Mouse (Mus musculus) heart, adult 18-20 months (tissue): ENCODE data around the gene Gm648. TPM values are rescaled to one million over a fixed set of nuclear protein-coding genes. Genes with fewer than 3 reads are reported as not detected.
"Not testable (repeated sequence)": the region's sequence is repeated elsewhere in the genome, so short reads cannot be mapped to it uniquely, and the experiment has no call there.

Source experiments
- DNase-seq, 2 experiments: peaks; one replicate each; pipeline ENCODE4 v3.0.0; 2021 to 2022; ENCODE audit warnings: mixed read lengths in 1 of 2
- long read RNA-seq, 2 experiments: library from polyadenylated mRNA; stranded (forward); transcript quantifications; one replicate each; pipeline ENCODE4 v2.0.0; 2021
- microRNA-seq, 2 experiments: library from miRNA; unstranded; fragments of <30 nt; microRNA quantifications; one replicate each; pipeline ENCODE4 v1.2.0; 2022
- total RNA-seq, 2 experiments: library from RNA; stranded (reverse); gene quantifications; 2 replicates each; pipeline ENCODE4 v1.2.3; 2021

Gene Gm648
- not detected for total RNA-seq
- long read RNA-seq, experiment 1, result 0 reads
- long read RNA-seq, experiment 2, result 0 reads

DNA sequence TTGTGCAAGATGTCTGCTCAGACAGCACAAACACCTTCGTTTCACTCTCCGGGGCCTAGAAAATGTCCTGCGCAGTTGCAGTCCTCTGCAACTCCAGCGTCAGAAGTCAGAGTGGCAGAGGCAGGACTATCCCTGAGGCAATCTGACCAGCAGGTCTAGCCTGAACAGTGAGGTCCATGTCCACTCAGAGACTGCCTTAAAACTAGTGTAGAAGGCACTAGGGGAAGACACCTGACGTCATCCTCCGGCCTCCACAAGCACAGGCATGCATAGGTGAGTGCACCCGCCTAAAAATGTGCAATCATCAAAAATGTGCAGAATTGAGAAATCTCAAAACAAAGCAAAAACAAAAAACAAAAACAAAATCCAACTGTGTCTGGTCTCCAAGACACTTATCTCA is at the start of gene Gm648:
TSS of gene Gm648 (minus strand) at position 101 of the 400 bp plus-strand sequence.
- no peak for DNase-seq

DNA sequence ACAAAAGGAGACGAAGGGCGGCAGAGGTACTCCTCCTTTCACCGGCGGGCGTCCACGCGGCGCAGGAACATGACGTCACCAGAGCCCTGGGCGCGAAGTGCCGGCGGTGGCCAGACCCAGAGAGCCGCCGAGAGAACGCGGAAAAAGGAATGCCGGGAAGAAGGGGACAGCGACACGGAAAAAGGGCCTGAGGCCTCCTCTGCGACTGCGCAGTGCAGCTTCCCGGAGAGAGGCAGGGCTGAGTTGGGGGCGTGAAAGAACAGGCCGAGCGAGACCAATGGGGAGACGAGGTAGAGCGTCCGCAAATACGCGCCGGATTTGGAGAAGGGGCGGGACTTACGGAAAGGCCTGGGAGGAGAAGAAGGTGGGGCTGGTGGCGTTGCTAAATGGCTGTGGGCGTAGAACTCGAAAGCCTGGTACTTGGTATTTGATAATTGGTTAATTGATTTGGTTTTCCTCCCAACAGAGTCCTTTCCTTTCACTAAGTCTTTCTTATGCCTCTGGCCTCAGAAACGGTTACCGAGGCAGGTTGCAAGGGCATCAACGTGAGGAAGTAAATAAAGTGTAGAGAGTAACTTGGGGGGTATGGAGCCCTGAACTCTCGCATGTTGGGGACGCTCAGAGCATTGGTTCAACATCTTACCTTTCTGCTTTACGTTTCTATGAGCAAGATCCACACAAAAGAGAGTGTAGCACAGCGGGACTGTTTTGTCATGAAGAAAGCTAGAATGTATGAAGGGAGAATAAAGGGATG is 48.7 kb upstream of the Gm648 start, which contains the start of gene Mmgt1:
TSS of gene Mmgt1 (minus strand) at position 183 of the 754 bp plus-strand sequence.
- peak; percentile 90 to 97 for DNase-seq

DNA sequence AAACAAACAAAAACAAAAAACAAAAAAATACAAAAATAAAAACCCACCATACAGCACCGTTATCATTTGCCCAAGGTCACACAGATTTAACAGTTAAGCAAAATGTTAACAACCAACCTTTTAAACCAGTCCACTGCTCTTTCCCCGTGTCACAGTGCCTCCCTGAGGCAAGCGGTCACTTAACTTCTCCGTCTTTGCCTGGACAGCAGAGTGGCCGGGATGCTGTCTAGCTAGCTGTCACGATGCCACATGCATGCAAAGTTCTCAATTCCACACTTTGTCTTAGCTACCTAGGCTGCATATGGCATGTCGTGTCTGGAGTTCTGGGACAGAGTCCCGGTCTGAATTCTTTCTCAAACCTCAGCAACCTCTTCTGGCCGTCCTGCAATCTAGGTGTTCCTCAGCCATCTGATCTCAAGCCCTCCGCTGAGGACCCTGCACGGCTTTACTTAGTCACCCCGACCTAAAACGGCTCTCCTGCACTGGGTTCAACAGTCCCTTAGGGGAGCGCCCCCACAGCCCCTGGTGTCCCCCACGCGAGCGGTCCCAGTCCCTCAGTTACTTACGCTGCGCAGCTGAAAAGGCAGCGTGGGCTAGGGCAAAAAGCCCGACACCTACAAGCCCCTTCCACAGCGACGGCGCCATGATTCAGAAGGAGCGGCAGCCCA is 47.9 kb upstream of the Gm648 start:
- peak in 1 of 2 experiments; percentile 9 for DNase-seq

DNA sequence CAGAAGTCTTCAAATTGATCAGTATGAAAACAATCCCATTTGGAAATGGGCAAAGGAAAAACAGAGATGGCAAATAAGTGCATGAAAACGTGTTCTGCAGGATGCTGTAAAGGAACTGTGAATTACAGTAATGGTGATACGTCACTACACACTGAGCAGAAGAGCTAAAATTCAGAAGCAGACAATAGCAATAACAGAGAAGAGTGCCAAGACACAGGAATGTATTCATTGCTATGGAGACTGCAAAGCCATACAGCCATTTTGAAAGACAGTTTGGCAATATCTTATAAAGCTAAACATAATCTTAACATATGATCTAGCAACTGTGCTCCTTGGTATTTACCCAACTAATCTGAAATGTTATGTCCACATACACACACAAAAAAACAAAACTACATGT is 28.8 kb upstream of the Gm648 start:
- DNase-seq, result no peak

DNA sequence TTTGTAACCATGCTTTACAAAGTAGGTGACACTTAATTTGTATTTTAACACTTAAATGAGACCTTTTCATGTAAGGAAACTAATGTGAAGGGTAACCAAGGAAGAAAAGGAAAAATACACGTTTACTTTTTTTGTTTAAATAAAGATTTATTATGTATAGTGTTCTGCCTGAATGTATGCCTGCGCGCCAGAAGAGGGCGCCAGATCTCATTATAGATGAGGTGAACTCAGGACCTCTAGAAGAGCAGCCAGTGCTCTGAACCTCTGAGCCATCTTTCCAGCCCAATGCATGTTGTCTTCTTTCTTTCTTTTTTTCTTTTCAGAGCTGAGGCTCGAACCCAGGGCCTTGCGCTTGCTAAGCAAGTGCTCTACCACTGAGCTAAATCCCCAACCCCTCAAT is 23.1 kb upstream of the Gm648 start:
- peak in 1 of 2 experiments; percentile 18 for DNase-seq

DNA sequence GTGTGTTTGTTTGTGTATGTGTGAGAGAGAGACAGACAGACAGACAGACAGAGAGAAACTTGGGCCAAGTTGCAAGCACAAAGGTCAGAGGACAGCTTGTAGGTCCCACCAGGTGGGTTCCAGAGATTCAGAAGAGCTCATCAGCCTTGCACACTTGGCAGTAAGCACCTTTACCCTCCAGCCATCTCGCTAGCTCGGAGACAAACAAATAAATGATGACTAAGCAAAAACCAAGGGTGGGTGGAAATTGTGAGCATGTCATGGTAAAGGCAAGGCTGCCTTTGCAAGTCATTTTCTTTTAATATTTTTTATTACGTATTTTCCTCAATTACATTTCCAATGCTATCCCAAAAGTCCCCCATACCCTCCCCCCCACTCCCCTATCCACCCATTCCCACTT is 4.2 kb upstream of the Gm648 start:
- no peak for DNase-seq

DNA sequence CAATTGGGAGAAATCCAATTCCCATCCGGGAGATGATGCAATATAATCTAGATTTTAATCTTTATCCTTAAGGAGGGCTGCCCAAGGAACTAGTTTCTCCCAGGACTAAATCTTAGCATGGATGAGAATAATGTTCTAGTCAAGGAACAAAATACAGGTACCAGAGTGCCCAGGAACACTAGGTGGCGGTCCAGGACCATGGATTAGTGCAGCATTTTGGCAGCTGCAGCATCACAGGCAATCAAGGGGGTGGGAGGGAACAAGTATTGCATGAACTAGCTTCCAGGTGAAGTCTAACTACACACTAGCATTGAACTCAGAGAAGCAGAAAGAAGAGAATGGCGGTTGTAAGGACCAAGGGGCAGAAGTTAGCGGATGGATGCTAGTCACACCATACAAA is 12.2 kb downstream of the Gm648 start:
- DNase-seq, result peak in 1 of 2 experiments; percentile 3

DNA sequence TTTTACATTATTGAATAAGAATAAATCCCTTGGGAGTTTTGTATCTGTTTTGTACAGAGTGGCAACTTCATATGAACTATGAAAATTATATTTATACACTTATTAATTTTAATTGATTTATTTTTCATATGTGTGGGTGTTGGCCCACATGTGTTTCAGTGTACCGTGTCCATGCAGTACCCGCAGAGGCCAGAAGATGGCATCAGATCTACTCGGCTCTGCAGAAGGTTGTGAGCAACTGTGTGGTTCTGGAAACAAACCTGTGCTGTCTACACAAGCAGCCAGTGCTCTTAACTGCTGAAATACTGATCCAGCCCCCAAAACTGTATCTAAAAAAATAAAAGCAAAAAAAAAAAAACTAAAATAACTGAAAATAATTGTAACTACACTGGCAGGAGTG is 18.1 kb downstream of the Gm648 start:
- DNase-seq, result peak; percentile 30 to 82

DNA sequence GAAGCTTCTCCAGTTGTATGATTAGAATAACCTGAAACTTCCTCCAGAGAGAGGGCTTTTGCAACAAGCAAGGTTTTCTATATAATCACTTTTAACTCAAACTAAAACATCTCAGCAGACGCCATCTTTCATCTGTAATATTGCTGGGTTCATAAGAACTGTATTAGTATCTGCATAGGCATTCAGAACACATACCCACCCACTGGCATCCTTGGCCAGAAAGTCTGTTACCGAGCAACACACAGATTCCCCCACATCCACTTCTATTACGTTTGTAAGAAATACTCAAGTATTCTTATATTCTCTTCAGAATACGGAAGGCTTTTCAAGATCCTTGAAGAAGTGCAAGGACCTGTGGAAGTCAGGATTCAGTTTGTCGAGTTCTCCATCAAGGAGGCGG is 25.0 kb downstream of the Gm648 start, which contains the start of gene Gm10477:
TSS of gene Gm10477 (plus strand) at position 301 of the 400 bp plus-strand sequence.
- not testable (repeated sequence) for DNase-seq

DNA sequence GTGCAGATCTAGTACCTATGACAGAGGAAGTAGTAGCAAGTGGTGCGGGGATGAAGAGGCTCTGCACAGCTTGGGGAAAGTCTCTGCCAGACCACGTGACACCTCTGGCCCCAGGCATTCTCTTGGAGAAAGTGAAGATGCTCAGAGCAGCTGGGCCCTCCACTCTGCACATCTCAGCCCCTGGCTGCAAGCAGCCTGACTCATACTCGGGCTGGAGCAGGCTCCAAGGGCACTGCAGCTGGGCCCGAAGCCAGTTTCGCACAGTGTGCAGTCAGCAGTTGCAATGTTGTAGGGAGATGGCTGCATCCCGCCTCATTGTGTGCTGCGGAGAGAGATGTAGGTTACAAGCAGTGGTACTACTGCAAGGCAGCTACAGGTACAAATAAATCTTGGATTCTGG is 52.2 kb downstream of the Gm648 start:
- DNase-seq, result no peak

Small RNA genes lying within 50 kb of the gene (microRNA-seq; reads per million reads assigned to microRNA genes)
- gene Mir5116, result 2.2 to 2.3 reads per million in 2 experiments

Other genes starting within 250 kb of the Gm648 start
- gene Zfp449, start 203.2 kb downstream of the Gm648 start, total RNA-seq, result 1 to 10 TPM; 5.3 to 6.1 TPM
- under 1 TPM; 0.26 to 0.45 TPM for gene Smim10l2a, start 175.0 kb downstream of the Gm648 start, total RNA-seq
- gene Gm2174, start 101.6 kb downstream of the Gm648 start, total RNA-seq, result not detected
- gene Ints6l, start 94.7 kb downstream of the Gm648 start, total RNA-seq, result 1 to 10 TPM; 3.0 to 5.2 TPM
- not detected for gene Gm10477, start 24.9 kb downstream of the Gm648 start, total RNA-seq
- gene Mmgt1, start 48.5 kb upstream of the Gm648 start, total RNA-seq, result 10 to 100 TPM; 31.8 to 32.2 TPM
- gene Slc9a6, start 60.2 kb upstream of the Gm648 start, total RNA-seq, result 10 to 100 TPM; 23.5 to 26.9 TPM
- 100 to 1,000 TPM; 118 to 138 TPM for gene Fhl1, start 182.2 kb upstream of the Gm648 start, total RNA-seq